Mouse (Mus musculus) inflammation-experienced regulatory T-cells (primary cell): ENCODE data around the gene Id1. TPM values are rescaled to one million over a fixed set of nuclear protein-coding genes. Genes with fewer than 3 reads are reported as not detected.

Experiments used
- polyA plus RNA-seq, 2 experiments: library from polyadenylated mRNA; unstranded; fragments of 100-300 nt; shearing (Covaris generic); gene quantifications; one replicate each; pipeline ENCODE4 v1.2.1; 2017

The Id1 gene
- polyA plus RNA-seq: under 1 TPM; 0.40 to 0.46 TPM

DNA sequence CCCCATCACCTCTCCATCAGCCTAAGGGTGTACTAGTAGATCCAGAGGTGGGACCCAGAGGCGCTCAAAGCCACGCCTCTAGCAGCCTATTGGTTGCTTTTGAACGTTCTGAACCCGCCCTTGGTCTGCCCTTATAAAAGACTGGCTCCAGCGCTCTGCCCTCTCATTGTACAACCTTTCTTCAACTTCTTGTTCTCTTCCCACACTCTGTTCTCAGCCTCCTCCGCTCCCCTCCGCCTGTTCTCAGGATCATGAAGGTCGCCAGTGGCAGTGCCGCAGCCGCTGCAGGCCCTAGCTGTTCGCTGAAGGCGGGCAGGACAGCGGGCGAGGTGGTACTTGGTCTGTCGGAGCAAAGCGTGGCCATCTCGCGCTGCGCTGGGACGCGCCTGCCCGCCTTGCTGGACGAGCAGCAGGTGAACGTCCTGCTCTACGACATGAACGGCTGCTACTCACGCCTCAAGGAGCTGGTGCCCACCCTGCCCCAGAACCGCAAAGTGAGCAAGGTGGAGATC lies at the start of gene Id1:
Gene Id1, plus strand, starts transcription at position 162 of the 512 bp plus-strand sequence.

DNA sequence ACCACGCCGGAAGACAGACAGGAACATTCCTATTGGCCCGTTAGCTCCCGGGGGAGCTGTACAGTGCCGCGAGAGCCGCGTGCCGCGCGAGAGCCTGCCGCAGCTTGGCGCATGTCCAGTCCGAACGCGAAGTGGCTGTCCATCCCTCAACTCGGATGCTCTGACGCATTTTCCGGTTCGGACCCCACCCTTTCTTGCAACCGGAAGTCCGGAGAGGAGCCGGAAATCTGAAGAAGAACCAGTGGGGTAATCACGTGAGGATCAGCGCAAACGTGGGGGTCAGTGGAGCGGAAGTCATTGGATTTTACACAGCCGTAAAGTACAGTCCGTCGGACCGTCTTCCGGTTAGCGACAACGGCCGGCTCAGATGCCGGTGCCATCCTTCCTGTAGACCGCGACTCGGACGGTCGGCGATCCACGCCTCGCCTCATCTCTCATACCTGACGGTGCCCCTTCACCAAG lies 49.2 kb upstream of the Id1 start, which contains the start of gene Mcts2:
Gene Mcts2, plus strand, starts transcription at position 230 of the 462 bp plus-strand sequence.

DNA sequence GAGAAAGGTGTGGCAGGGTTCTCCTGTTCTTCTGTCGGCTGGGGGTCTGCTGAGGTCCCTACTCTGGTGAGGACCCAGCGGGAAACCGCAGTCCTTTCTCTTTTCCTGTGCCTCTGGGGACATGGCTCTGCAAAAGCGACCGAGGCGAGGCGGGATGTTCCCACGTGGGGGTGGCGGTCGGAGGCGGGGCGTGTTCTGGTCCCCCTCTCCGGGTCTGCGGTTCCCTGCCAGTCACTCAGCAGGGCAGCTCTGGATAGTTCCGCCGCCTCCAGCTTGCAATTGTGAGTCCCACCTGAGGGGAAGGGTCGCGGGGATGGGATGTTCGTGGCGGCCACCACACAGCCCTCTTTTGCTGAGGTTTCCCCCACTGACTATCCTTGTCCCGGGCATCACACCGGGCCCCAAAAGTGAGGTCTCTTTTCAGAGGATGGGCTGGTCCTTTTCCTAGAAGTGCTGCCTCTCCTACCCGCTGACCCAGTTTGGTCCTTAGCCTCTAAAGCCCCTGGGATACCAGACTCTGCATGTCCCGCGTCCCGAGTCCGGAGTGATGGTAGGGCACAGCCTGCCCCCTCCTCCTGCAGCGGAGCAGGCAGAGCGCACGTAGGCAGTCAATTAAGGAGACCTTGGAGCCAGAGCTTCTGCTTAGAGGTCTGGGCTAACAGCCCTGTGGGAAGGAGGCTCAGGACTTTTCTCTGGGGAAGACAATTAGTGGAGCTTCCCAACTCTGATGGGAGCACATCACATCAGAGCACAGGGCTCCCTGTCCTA lies 18.1 kb downstream of the Id1 start, which contains the start of gene Cox4i2:
Gene Cox4i2, plus strand, starts transcription at position 230 of the 768 bp plus-strand sequence.

Other genes starting within 250 kb of the Id1 start
- under 1 TPM in 1 of 2 experiments, not detected in 1; 0.93 TPM for gene Defb22, start 246.1 kb upstream of the Id1 start, polyA plus RNA-seq
- not detected for gene Defb26, start 224.6 kb upstream of the Id1 start, polyA plus RNA-seq
- not detected for gene Defb28, start 218.0 kb upstream of the Id1 start, polyA plus RNA-seq
- not detected for gene Defb29, start 196.2 kb upstream of the Id1 start, polyA plus RNA-seq
- gene Gm17416, start 166.9 kb upstream of the Id1 start, polyA plus RNA-seq: not detected
- gene Defb21, start 163.5 kb upstream of the Id1 start, polyA plus RNA-seq: not detected
- gene Defb19, start 155.9 kb upstream of the Id1 start, polyA plus RNA-seq: 1 to 10 TPM in 1 of 2 experiments, not detected in 1; 1.0 TPM
- not detected for gene Defb45, start 136.9 kb upstream of the Id1 start, polyA plus RNA-seq
- gene Defb36, start 131.9 kb upstream of the Id1 start, polyA plus RNA-seq: under 1 TPM in 1 of 2 experiments, not detected in 1; 0.86 TPM
- not detected for gene Defb25, start 113.2 kb upstream of the Id1 start, polyA plus RNA-seq
- not detected for gene Rem1, start 109.3 kb upstream of the Id1 start, polyA plus RNA-seq
- gene H13, start 66.8 kb upstream of the Id1 start, polyA plus RNA-seq: 100 to 1,000 TPM; 196 to 218 TPM
- 10 to 100 TPM in 1 of 2 experiments, 1 to 10 TPM in 1; 4.9 to 10.2 TPM for gene Mcts2, start 49.2 kb upstream of the Id1 start, polyA plus RNA-seq
- 1 to 10 TPM in 1 of 2 experiments, under 1 TPM in 1; 0.36 to 1.8 TPM for gene Cox4i2, start 17.9 kb downstream of the Id1 start, polyA plus RNA-seq
- 10 to 100 TPM; 39.2 to 67.9 TPM for gene Bcl2l1, start 95.5 kb downstream of the Id1 start, polyA plus RNA-seq
- 1 to 10 TPM; 2.2 to 3.7 TPM for gene Tpx2, start 111.7 kb downstream of the Id1 start, polyA plus RNA-seq
- under 1 TPM in 1 of 2 experiments, not detected in 1; 0.24 TPM for gene Mylk2, start 175.1 kb downstream of the Id1 start, polyA plus RNA-seq
- under 1 TPM; 0.52 to 0.65 TPM for gene Foxs1, start 197.0 kb downstream of the Id1 start, polyA plus RNA-seq
- under 1 TPM in 1 of 2 experiments, not detected in 1; 0.60 TPM for gene Dusp15, start 215.4 kb downstream of the Id1 start, polyA plus RNA-seq
- gene Ttll9, start 226.2 kb downstream of the Id1 start, polyA plus RNA-seq: 1 to 10 TPM in 1 of 2 experiments, under 1 TPM in 1; 0.71 to 1.8 TPM